In the genomic region with DNA sequence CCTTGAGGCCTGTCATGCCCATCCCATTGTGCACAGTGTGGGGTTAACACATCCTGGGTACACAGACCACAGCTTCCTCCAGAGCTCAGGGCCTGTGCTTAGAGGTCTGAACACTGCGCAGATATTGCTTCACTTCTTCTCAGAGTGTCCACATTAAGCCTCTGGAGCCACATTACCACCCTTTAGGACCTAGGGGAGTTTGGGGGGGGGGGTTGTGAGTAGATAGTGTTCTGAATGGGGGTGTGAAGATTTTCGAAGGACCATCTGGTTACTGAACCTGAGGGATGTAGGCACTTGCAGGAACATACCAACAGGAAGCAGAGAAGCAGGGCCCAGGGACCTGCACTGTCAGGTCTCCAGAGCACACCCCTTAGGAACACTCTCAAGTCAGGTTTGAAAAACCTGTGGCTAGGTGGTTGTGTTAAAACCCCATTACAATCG, we compare ENCODE assay signal across 9 mouse cellular contexts. TPM values are rescaled to one million over a fixed set of nuclear protein-coding genes. Genes with fewer than 3 reads are reported as not detected.
DNase-seq lines count a peak whose midpoint lies in the region; ATAC-seq lines count a peak whose summit lies in the region.
"Had no signal": no experiment of that assay in that cellular context is flagged by ENCODE, and none has a peak within 500 bp of the region (broad histone marks: within the 10 kb centered on the region; RNA-seq: fewer than 3 reads in every experiment).

No protein-coding gene starts in this region.

- H3K36me3 ChIP-seq in intestine, embryonic 14.5 days (ENCODE audit: control insufficient read depth, insufficient read depth, low read length) = no peaks in the 10 kb centered on the region
- H3K36me3 ChIP-seq: forebrain, embryonic 15.5 days had no signal

- H3K27me3 ChIP-seq in intestine, embryonic 14.5 days (replicated peaks; ENCODE audit: control insufficient read depth, insufficient read depth, low read length) = peaks cover 28% of the 10 kb centered on the region

- peak overlapping the region; percentile 0; the same call in 1 of the 2 replicates for H3K9ac ChIP-seq in intestine, embryonic 14.5 days (ENCODE audit: low read length)

- intact Hi-C loops in heart, postnatal 10 days (cut with DNase I) = no loop called here
- intact Hi-C loops in left cerebral cortex, postnatal 36 days (cut with DNase I) = no loop called here

- peak; percentile 95 for DNase-seq in heart, adult 11 months
- DNase-seq in heart, postnatal 10 days = no peak
- peak; percentile 72 for DNase-seq in T-cell, adult 2 months (ENCODE audit: low spot score)
- peak; percentile 50 for DNase-seq in intestine, embryonic 14.5 days (ENCODE audit: low spot score)
- peak; percentile 78 for DNase-seq in naive thymus-derived CD4-positive, alpha-beta T cell, adult 2 months (ENCODE audit: low read depth)
- DNase-seq in right cerebral cortex, adult 18-20 months = no peak
- DNase-seq in adrenal gland, postnatal 36 days = no peak
- DNase-seq in left cerebral cortex, postnatal 36 days (ENCODE audit: low spot score in 2 of 2) = no peak

- no peak overlapping the region for H3K27ac ChIP-seq in intestine, embryonic 14.5 days (ENCODE audit: low read depth)
- H3K27ac ChIP-seq: forebrain, embryonic 15.5 days had no signal

- H3K4me1 ChIP-seq in intestine, embryonic 14.5 days (replicated peaks; ENCODE audit: control insufficient read depth, insufficient read depth, low read length) = peaks cover 13% of the 10 kb centered on the region

- no peaks in the 10 kb centered on the region for H3K9me3 ChIP-seq in intestine, embryonic 14.5 days (ENCODE audit: control insufficient read depth, low read length)
- H3K9me3 ChIP-seq: forebrain, embryonic 15.5 days had no signal

- peak overlapping the region; percentile 83 for H3K4me2 ChIP-seq in intestine, embryonic 14.5 days (ENCODE audit: low read length)

- WGBS in intestine, embryonic 14.5 days = 37% methylated on average over 3 of the region's 3 CpGs

- ATAC-seq in intestine, embryonic 14.5 days (replicated peaks; ENCODE audit: low FRiP score, low TSS enrichment, low read depth) = no peak

- H3K4me3 ChIP-seq in intestine, embryonic 14.5 days (ENCODE audit: low read depth, low read length) = peak overlapping the region; percentile 72

RNA-seq across cellular contexts. Expression of gene Fli1, which starts 3.3 kb away (rescaled TPM):
- total RNA-seq in heart, postnatal 10 days (2021) = 10 to 100 TPM; 41.1 to 47.5 TPM
- 14.8 and 15.0 TPM in 2 replicates for polyA plus RNA-seq in intestine, embryonic 14.5 days (2014; fragmentation: Nextera tagmentation; extraction: Ambion mirVana)
- total RNA-seq in adrenal gland, postnatal 36 days (2021) = 10 to 100 TPM; 15.4 to 15.5 TPM
- total RNA-seq in left cerebral cortex, postnatal 36 days (2021) = 1 to 10 TPM; 5.5 to 7.3 TPM

Comparison
In these comparisons a context has a peak if more than half of its experiments do, and no peak if none do; other contexts are left out.
1. DNase-seq: peak in heart, adult 11 months (single experiment), T-cell, adult 2 months (single experiment), intestine, embryonic 14.5 days (single experiment) and naive thymus-derived CD4-positive, alpha-beta T cell, adult 2 months (single experiment); none in heart, postnatal 10 days (0 of 2), right cerebral cortex, adult 18-20 months (single experiment), adrenal gland, postnatal 36 days (0 of 2) and left cerebral cortex, postnatal 36 days (0 of 2).